Mouse (Mus musculus): Measurements from ENCODE around the gene Col15a1.

The Col15a1 gene

GRCm38 (mm10) chr4:47353416-47354111, 145.6 kb downstream of the Col15a1 start:
- DNase-seq: peak; percentile 74 to 87

DNA sequence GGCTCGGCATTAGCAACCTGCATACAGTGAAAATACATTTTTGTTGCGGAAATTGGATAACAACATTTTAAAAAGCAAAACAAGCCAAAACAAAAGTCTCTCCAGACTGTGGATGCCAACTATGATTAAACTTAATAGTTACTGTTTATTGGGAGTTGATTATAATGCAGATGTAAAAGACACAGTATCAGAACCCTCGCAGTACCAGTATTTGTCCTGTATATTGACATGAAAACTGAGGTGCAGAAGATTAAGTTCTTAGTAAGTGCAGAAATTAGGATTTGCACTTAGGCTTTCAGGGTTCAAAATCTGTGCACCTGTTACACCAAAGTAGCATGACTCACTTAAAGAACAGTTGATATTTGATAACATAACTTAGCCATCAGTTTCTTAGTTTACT, 146.3 kb downstream of the Col15a1 start:
- no peak for DNase-seq

GRCm38 (mm10) chr4:47362662-47363061, 154.7 kb downstream of the Col15a1 start:
- no peak for DNase-seq
